Mouse (Mus musculus): ENCODE data around the gene Gm28047.

DNA sequence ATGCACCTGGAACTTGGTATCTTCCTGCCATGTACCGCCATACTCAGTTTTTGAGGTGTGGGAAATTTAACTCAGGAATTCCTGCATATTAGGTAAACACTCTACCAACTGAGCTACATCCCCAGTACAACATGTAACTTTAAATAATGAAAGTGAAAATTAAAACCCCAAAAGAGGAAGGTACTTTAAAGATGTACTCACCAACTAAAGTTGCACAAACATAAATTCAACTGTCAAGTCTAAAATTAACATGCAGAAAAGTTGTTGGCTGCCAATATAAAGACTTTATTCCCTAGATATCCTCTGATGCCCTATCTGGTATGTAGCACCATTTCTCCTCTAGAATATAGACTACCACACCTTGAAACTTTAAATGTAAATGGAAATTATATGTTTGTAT lies 7.2 kb downstream of the Gm28047 start:
- TF ChIP-seq POLR2A (IDR thresholded peaks at IDR 0.05; ENCODE audit: control insufficient read depth, low read depth, low read length) (no peak), CTCF (IDR thresholded peaks at IDR 0.05; ENCODE audit: control insufficient read depth, insufficient read depth, insufficient replicate concordance, low read depth, low read length) (no peak)

All from testis, adult 2 months (tissue).